Mouse (Mus musculus): ENCODE results near the gene Srgap3. TPM values are rescaled to one million over a fixed set of nuclear protein-coding genes. Genes with fewer than 3 reads are reported as not detected.
"Not testable (repeated sequence)": the region's sequence is repeated elsewhere in the genome, so short reads cannot be mapped to it uniquely, and the experiment has no call there.

The Srgap3 gene
- polyA plus RNA-seq, 1 experiment from 2014 or later, result 68.2 TPM

DNA sequence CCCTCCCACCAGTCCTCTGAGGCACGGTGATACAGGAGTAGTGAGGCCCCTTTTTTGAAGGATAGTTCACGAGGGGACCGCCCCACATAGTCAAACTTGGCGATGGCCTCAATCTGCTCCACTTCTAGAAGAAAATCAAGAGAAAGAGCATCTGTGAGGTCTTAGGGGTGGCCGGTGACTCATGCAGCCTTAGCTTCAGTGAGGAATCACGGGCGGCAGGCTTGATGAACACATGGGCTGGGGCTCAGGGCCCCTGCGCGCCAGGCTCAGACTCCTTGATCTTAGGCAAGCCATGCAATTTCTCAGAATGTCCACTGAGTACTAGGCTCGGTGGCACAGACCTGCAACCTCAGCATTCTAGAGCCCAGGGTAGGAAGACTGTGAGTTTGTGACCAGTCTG lies 215.7 kb downstream of the Srgap3 start:
- Histone ChIP-seq H3K36me3 (ENCODE audit: control insufficient read depth, insufficient read depth, low read length) (peaks cover 58% of the 10 kb centered on the region), H3K9me3 (ENCODE audit: control insufficient read depth, low read length) (no peaks in the 10 kb centered on the region), H3K4me1 (ENCODE audit: control insufficient read depth, insufficient read depth, low read length) (no peaks in the 10 kb centered on the region), H3K4me3 (ENCODE audit: low read depth, low read length) (no peak overlapping the region), H3K27me3 (ENCODE audit: control insufficient read depth, insufficient read depth, low read length) (no peaks in the 10 kb centered on the region), H3K9ac (replicated peaks; ENCODE audit: low read depth, low read length) (no peak overlapping the region), H3K4me2 (ENCODE audit: low read depth, low read length) (no peak overlapping the region), H3K27ac (ENCODE audit: low read depth, low read length) (no peak overlapping the region)
- whole genome bisulfite sequencing, result over 99% methylated on average over 10 of the region's 10 CpGs
- no peak for ATAC-seq (ENCODE audit: low read depth)

- Histone ChIP-seq H3K4me2 (ENCODE audit: low read depth, low read length) (peak overlapping the region; percentile 23; the same call in 1 of the 2 replicates), H3K9ac (replicated peaks; ENCODE audit: low read depth, low read length) (no peak overlapping the region), H3K9me3 (ENCODE audit: control insufficient read depth, low read length) (no peaks in the 10 kb centered on the region), H3K36me3 (ENCODE audit: control insufficient read depth, insufficient read depth, low read length) (peaks cover 57% of the 10 kb centered on the region), H3K27me3 (ENCODE audit: control insufficient read depth, insufficient read depth, low read length) (no peaks in the 10 kb centered on the region), H3K4me1 (ENCODE audit: control insufficient read depth, insufficient read depth, low read length) (no peaks in the 10 kb centered on the region), H3K4me3 (ENCODE audit: low read depth, low read length) (no peak overlapping the region), H3K27ac (ENCODE audit: low read depth, low read length) (no peak overlapping the region)
- WGBS, result 8% methylated on average over 17 of the region's 17 CpGs
- peak; percentile 33; the same call in 1 of the 2 replicates for ATAC-seq (ENCODE audit: low read depth)
Measured at GRCm38 (mm10) chr6:112728760-112729422, 218.2 kb downstream of the Srgap3 start.

- Histone ChIP-seq H3K27me3 (ENCODE audit: control insufficient read depth, insufficient read depth, low read length) (no peaks in the 10 kb centered on the region), H3K9ac (replicated peaks; ENCODE audit: low read depth, low read length) (no peak overlapping the region), H3K4me1 (ENCODE audit: control insufficient read depth, insufficient read depth, low read length) (no peaks in the 10 kb centered on the region), H3K27ac (ENCODE audit: low read depth, low read length) (no peak overlapping the region), H3K36me3 (ENCODE audit: control insufficient read depth, insufficient read depth, low read length) (peaks cover 53% of the 10 kb centered on the region), H3K9me3 (ENCODE audit: control insufficient read depth, low read length) (no peaks in the 10 kb centered on the region), H3K4me3 (ENCODE audit: low read depth, low read length) (no peak overlapping the region), H3K4me2 (ENCODE audit: low read depth, low read length) (no peak overlapping the region)
- WGBS, result 93% methylated on average over 4 of the region's 4 CpGs
- ATAC-seq (ENCODE audit: low read depth), result no peak
Measured at GRCm38 (mm10) chr6:112725468-112725867, 221.6 kb downstream of the Srgap3 start.

DNA sequence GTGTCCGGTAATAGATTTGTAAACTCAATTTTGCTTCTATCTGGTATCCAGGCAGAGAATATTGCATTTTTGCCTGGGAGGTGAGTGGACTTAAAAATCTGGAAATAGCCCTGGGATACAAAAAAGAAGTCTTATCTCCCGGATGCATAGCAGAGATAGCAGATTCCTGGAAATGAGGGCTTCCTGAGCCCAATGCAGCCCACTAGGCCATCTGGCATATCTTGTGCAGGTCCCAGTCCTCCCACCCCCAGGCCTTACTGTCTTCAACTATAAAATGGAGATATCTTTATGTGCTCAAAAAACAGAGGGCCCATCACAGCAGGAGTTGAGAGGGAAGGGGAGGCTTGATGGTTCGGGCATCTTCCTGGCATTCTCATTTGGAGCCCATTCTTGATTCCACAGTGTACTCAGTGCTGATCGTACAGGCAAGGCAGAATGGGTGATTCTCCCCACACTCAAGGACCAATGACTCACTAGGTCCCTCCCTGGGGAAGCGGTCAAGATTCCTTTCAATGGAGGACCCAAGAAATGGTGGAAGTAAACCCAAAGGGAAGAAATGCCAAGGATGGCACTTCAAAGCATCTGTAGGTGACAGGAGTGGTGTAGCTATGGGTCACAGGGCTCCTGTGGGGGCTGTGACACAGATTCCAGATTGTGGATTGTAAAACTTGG lies 226.5 kb downstream of the Srgap3 start:
- H3K9me3 ChIP-seq (ENCODE audit: control insufficient read depth, low read length), result no peaks in the 10 kb centered on the region
- H3K4me2 ChIP-seq (ENCODE audit: low read depth, low read length), result no peak overlapping the region
- 64% methylated on average over 5 of the region's 5 CpGs for whole genome bisulfite sequencing
- H3K9ac ChIP-seq (replicated peaks; ENCODE audit: low read depth, low read length), result no peak overlapping the region
- H3K36me3 ChIP-seq (ENCODE audit: control insufficient read depth, insufficient read depth, low read length), result peaks cover 23% of the 10 kb centered on the region; the same call in 1 of the 2 replicates
- 0 out of 2 replicates have a peak overlapping the region, but pooled peaks have one; percentile 16 for H3K27ac ChIP-seq (ENCODE audit: low read depth, low read length)
- no peak for ATAC-seq (ENCODE audit: low read depth)
- H3K27me3 ChIP-seq (ENCODE audit: control insufficient read depth, insufficient read depth, low read length), result no peaks in the 10 kb centered on the region
- no peak overlapping the region for H3K4me3 ChIP-seq (ENCODE audit: low read depth, low read length)
- no peaks in the 10 kb centered on the region for H3K4me1 ChIP-seq (ENCODE audit: control insufficient read depth, insufficient read depth, low read length)

GRCm38 (mm10) chr6:112719983-112720382 lies 227.1 kb downstream of the Srgap3 start:
- no peak overlapping the region for H3K27ac ChIP-seq (ENCODE audit: low read depth, low read length)
- no peak overlapping the region for H3K4me2 ChIP-seq (ENCODE audit: low read depth, low read length)
- 69% methylated on average over 1 of the region's 1 CpGs for WGBS
- no peaks in the 10 kb centered on the region for H3K9me3 ChIP-seq (ENCODE audit: control insufficient read depth, low read length)
- H3K27me3 ChIP-seq (ENCODE audit: control insufficient read depth, insufficient read depth, low read length), result no peaks in the 10 kb centered on the region
- no peak overlapping the region for H3K4me3 ChIP-seq (ENCODE audit: low read depth, low read length)
- peak; percentile 41; the same call in 1 of the 2 replicates for ATAC-seq (ENCODE audit: low read depth)
- H3K9ac ChIP-seq (replicated peaks; ENCODE audit: low read depth, low read length), result no peak overlapping the region
- no peaks in the 10 kb centered on the region for H3K4me1 ChIP-seq (ENCODE audit: control insufficient read depth, insufficient read depth, low read length)
- H3K36me3 ChIP-seq (ENCODE audit: control insufficient read depth, insufficient read depth, low read length), result peaks cover 17% of the 10 kb centered on the region; the same call in 1 of the 2 replicates

- Histone ChIP-seq H3K9ac (replicated peaks; ENCODE audit: low read depth, low read length) (no peak overlapping the region), H3K27me3 (ENCODE audit: control insufficient read depth, insufficient read depth, low read length) (no peaks in the 10 kb centered on the region), H3K27ac (ENCODE audit: low read depth, low read length) (no peak overlapping the region), H3K36me3 (ENCODE audit: control insufficient read depth, insufficient read depth, low read length) (0 out of 2 replicates have a peak, but pooled peaks cover 8% of the 10 kb centered on the region), H3K9me3 (ENCODE audit: control insufficient read depth, low read length) (no peaks in the 10 kb centered on the region), H3K4me2 (ENCODE audit: low read depth, low read length) (no peak overlapping the region), H3K4me1 (ENCODE audit: control insufficient read depth, insufficient read depth, low read length) (no peaks in the 10 kb centered on the region), H3K4me3 (ENCODE audit: low read depth, low read length) (no peak overlapping the region)
- no peak for ATAC-seq (ENCODE audit: low read depth)
- whole genome bisulfite sequencing, result 59% methylated on average over 5 of the region's 5 CpGs
Measured at GRCm38 (mm10) chr6:112717168-112717567, 229.9 kb downstream of the Srgap3 start.

DNA sequence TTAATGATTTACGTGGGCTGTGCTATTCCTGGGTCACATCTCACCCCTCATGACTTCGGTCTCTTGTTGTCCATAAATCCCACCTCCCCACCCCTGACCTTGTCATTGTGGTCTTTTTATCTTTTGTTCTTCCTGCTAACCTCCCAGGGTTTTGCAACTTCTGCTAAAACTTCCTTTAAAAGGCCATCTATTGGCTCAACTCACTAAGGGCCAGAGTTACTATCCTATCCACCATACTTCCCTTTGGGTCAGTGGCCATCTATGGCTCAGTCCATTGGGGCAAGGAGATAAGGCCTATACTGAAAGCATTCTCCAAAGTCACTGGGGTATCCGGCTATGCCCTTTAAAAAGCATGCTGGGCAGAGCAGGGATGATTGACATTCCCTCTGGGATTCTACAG lies 233.1 kb downstream of the Srgap3 start:
- no peaks in the 10 kb centered on the region for H3K27me3 ChIP-seq (ENCODE audit: control insufficient read depth, insufficient read depth, low read length)
- H3K27ac ChIP-seq (ENCODE audit: low read depth, low read length), result no peak overlapping the region
- ATAC-seq (ENCODE audit: low read depth), result no peak
- H3K4me3 ChIP-seq (ENCODE audit: low read depth, low read length), result no peak overlapping the region
- H3K4me2 ChIP-seq (ENCODE audit: low read depth, low read length), result no peak overlapping the region
- H3K36me3 ChIP-seq (ENCODE audit: control insufficient read depth, insufficient read depth, low read length), result no peaks in the 10 kb centered on the region
- no peaks in the 10 kb centered on the region for H3K4me1 ChIP-seq (ENCODE audit: control insufficient read depth, insufficient read depth, low read length)
- H3K9ac ChIP-seq (replicated peaks; ENCODE audit: low read depth, low read length), result no peak overlapping the region
- WGBS, result 80% methylated on average over 3 of the region's 3 CpGs
- no peaks in the 10 kb centered on the region for H3K9me3 ChIP-seq (ENCODE audit: control insufficient read depth, low read length)

- H3K36me3 ChIP-seq (ENCODE audit: control insufficient read depth, insufficient read depth, low read length); ATAC-seq (ENCODE audit: low read depth); H3K9me3 ChIP-seq (ENCODE audit: control insufficient read depth, low read length); H3K4me3 ChIP-seq (ENCODE audit: low read depth, low read length); H3K4me1 ChIP-seq (ENCODE audit: control insufficient read depth, insufficient read depth, low read length); H3K4me2 ChIP-seq (ENCODE audit: low read depth, low read length); H3K9ac ChIP-seq (replicated peaks; ENCODE audit: low read depth, low read length); H3K27me3 ChIP-seq (ENCODE audit: control insufficient read depth, insufficient read depth, low read length); H3K27ac ChIP-seq (ENCODE audit: low read depth, low read length): not testable (repeated sequence)
- 88% methylated on average over 4 of the region's 4 CpGs for WGBS
Measured at GRCm38 (mm10) chr6:112702296-112702695, 244.8 kb downstream of the Srgap3 start.

GRCm38 (mm10) chr6:112700392-112700791 lies 246.7 kb downstream of the Srgap3 start:
- Histone ChIP-seq H3K4me3 (ENCODE audit: low read depth, low read length) (no peak overlapping the region), H3K27ac (ENCODE audit: low read depth, low read length) (no peak overlapping the region), H3K4me2 (ENCODE audit: low read depth, low read length) (no peak overlapping the region), H3K9ac (replicated peaks; ENCODE audit: low read depth, low read length) (no peak overlapping the region), H3K4me1 (ENCODE audit: control insufficient read depth, insufficient read depth, low read length) (no peaks in the 10 kb centered on the region), H3K36me3 (ENCODE audit: control insufficient read depth, insufficient read depth, low read length) (no peaks in the 10 kb centered on the region), H3K27me3 (ENCODE audit: control insufficient read depth, insufficient read depth, low read length) (no peaks in the 10 kb centered on the region), H3K9me3 (ENCODE audit: control insufficient read depth, low read length) (no peaks in the 10 kb centered on the region)
- no peak for ATAC-seq (ENCODE audit: low read depth)
- WGBS, result 3% methylated on average over 1 of the region's 1 CpGs
